In the genomic region with DNA sequence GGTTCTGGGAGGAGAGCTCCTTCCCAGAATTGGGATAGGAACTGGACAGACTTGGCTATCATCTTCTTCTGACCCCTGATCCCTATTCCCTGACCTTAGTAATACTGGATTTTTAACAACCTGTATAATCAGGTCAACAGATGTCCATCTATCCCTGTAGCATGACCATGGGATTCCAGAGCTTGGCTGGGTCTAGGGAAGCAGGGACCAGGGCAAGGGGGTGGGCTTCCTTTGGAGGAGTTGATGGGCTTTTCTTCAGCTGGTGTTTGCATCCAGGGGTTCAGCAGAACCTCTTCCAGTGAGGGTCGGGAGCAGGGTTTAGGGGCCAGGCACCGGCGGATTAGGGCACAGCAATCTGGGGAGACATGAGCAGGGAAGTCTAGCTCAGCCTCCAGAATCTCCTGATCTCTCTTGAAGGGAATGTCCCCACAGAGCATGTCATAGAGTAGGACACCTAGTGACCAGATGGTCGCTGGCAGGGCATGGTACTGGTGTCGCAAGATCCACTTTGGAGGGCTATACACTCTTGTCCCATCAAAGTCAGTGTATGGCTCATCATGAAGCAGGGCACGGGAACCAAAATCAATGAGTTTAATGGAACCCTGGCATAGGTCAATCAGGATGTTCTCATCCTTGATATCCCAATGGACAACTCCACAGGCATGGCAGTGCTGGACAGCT, we compare ENCODE assay signal across 10 mouse cellular contexts. TPM values are rescaled to one million over a fixed set of nuclear protein-coding genes. Genes with fewer than 3 reads are reported as not detected.
A peak's percentile ranks its signal among the peaks of the same experiment; 100 is the strongest.
DNase-seq lines count a peak whose midpoint lies in the region; ATAC-seq and TF ChIP-seq lines count a peak whose summit lies in the region.
"Not testable (repeated sequence)": the region's sequence is repeated elsewhere in the genome, so short reads cannot be mapped to it uniquely, and the experiment has no call there.
"Had no signal": no experiment of that assay in that cellular context is flagged by ENCODE, and none has a peak within 500 bp of the region (broad histone marks: within the 10 kb centered on the region; RNA-seq: fewer than 3 reads in every experiment).

No protein-coding gene starts in this region.

- WGBS in embryonic facial prominence, embryonic 12.5 days = no CpG with 5 or more reads among the region's 6 CpGs
- no CpG with 5 or more reads among the region's 6 CpGs for WGBS in forebrain, embryonic 15.5 days
- WGBS in heart, postnatal 0 days = no CpG with 5 or more reads among the region's 6 CpGs
- no CpG with 5 or more reads among the region's 6 CpGs for WGBS in intestine, embryonic 15.5 days
- no CpG with 5 or more reads among the region's 6 CpGs for WGBS in limb, embryonic 15.5 days
- no CpG with 5 or more reads among the region's 6 CpGs for WGBS in lung, embryonic 16.5 days
- no CpG with 5 or more reads among the region's 6 CpGs for WGBS in midbrain, embryonic 16.5 days
- no CpG with 5 or more reads among the region's 6 CpGs for WGBS in stomach, embryonic 15.5 days

- not testable (repeated sequence) for H3K27me3 ChIP-seq in embryonic facial prominence, embryonic 12.5 days; forebrain, embryonic 15.5 days; heart, postnatal 0 days (ENCODE audit: control insufficient read depth, insufficient read depth, low read length); intestine, embryonic 15.5 days (replicated peaks); limb, embryonic 15.5 days; lung, embryonic 16.5 days (ENCODE audit: control insufficient read depth, insufficient read depth, low read depth, low read length); midbrain, embryonic 16.5 days (ENCODE audit: control insufficient read depth, insufficient read depth, low read depth, low read length); stomach, embryonic 15.5 days (replicated peaks)

- not testable (repeated sequence) for DNase-seq in heart, postnatal 0 days (ENCODE audit: low spot score)

- not testable (repeated sequence) for TF ChIP-seq EP300 in heart, postnatal 0 days (IDR thresholded peaks at IDR 0.05; ENCODE audit: low read depth)

- ATAC-seq in embryonic facial prominence, embryonic 12.5 days (ENCODE audit: insufficient number of reproducible peaks, insufficient read depth, low FRiP score, low TSS enrichment) = peak; percentile 65
- ATAC-seq in forebrain, embryonic 15.5 days (replicated peaks) = peak; percentile 52
- 0 out of 2 replicates have a peak, but pooled peaks have one; percentile 5 for ATAC-seq in heart, postnatal 0 days (ENCODE audit: insufficient read depth, low read depth)
- ATAC-seq in intestine, embryonic 15.5 days = peak; percentile 41
- peak; percentile 61; the same call in 1 of the 2 replicates for ATAC-seq in limb, embryonic 15.5 days (ENCODE audit: insufficient number of reproducible peaks, low FRiP score, low TSS enrichment, low read depth)
- peak; percentile 41 for ATAC-seq in lung, embryonic 16.5 days (ENCODE audit: low read depth)
- ATAC-seq in midbrain, embryonic 16.5 days = peak; percentile 40
- peak; percentile 59 for ATAC-seq in stomach, embryonic 15.5 days (ENCODE audit: insufficient read depth, low FRiP score, low read depth)

- H3K4me3 ChIP-seq in embryonic facial prominence, embryonic 12.5 days; forebrain, embryonic 15.5 days; heart, postnatal 0 days (ENCODE audit: low read depth, low read length); intestine, embryonic 15.5 days (replicated peaks); limb, embryonic 15.5 days; lung, embryonic 16.5 days (ENCODE audit: low read length); midbrain, embryonic 16.5 days (ENCODE audit: low read depth, low read length); stomach, embryonic 15.5 days (replicated peaks): not testable (repeated sequence)

- not testable (repeated sequence) for H3K9me3 ChIP-seq in embryonic facial prominence, embryonic 12.5 days; forebrain, embryonic 15.5 days; heart, postnatal 0 days (replicated peaks; ENCODE audit: control insufficient read depth, low read length); intestine, embryonic 15.5 days; limb, embryonic 15.5 days; lung, embryonic 16.5 days (ENCODE audit: control insufficient read depth, low read length); midbrain, embryonic 16.5 days (replicated peaks; ENCODE audit: control insufficient read depth, low read length, poor library complexity, severe bottlenecking); stomach, embryonic 15.5 days

- TF ChIP-seq CTCF in heart, postnatal 0 days (IDR thresholded peaks at IDR 0.05; ENCODE audit: low read depth) = not testable (repeated sequence)

- not testable (repeated sequence) for H3K4me2 ChIP-seq in embryonic facial prominence, embryonic 12.5 days (replicated peaks); forebrain, embryonic 15.5 days (replicated peaks); heart, postnatal 0 days (ENCODE audit: low read depth, low read length); intestine, embryonic 15.5 days (replicated peaks); limb, embryonic 15.5 days; lung, embryonic 16.5 days (ENCODE audit: low read depth, low read length); midbrain, embryonic 16.5 days (ENCODE audit: low read length); stomach, embryonic 15.5 days

- not testable (repeated sequence) for H3K9ac ChIP-seq in embryonic facial prominence, embryonic 12.5 days; forebrain, embryonic 15.5 days (replicated peaks); heart, postnatal 0 days (replicated peaks; ENCODE audit: low read depth, low read length); intestine, embryonic 15.5 days; limb, embryonic 15.5 days; lung, embryonic 16.5 days (ENCODE audit: low read length); midbrain, embryonic 16.5 days (ENCODE audit: low read depth, low read length); stomach, embryonic 15.5 days

- H3K27ac ChIP-seq in embryonic facial prominence, embryonic 12.5 days; forebrain, embryonic 15.5 days (replicated peaks); heart, postnatal 0 days (ENCODE audit: low read depth); intestine, embryonic 15.5 days; limb, embryonic 15.5 days; lung, embryonic 16.5 days (ENCODE audit: low read length); midbrain, embryonic 16.5 days (ENCODE audit: low read length); stomach, embryonic 15.5 days: not testable (repeated sequence)

- H3K36me3 ChIP-seq in embryonic facial prominence, embryonic 12.5 days; forebrain, embryonic 15.5 days; heart, postnatal 0 days (replicated peaks; ENCODE audit: control insufficient read depth, insufficient read depth, low read length); intestine, embryonic 15.5 days; limb, embryonic 15.5 days; lung, embryonic 16.5 days (ENCODE audit: control insufficient read depth, insufficient read depth, low read length); midbrain, embryonic 16.5 days (ENCODE audit: control insufficient read depth, insufficient read depth, low read length); stomach, embryonic 15.5 days: not testable (repeated sequence)

- not testable (repeated sequence) for H3K4me1 ChIP-seq in embryonic facial prominence, embryonic 12.5 days; forebrain, embryonic 15.5 days; heart, postnatal 0 days (ENCODE audit: control insufficient read depth, insufficient read depth); intestine, embryonic 15.5 days (replicated peaks); limb, embryonic 15.5 days; lung, embryonic 16.5 days (replicated peaks; ENCODE audit: control insufficient read depth, insufficient read depth, low read length); midbrain, embryonic 16.5 days (ENCODE audit: control insufficient read depth, insufficient read depth, low read length); stomach, embryonic 15.5 days

RNA-seq across cellular contexts. Expression of a gene that starts 58.1 kb away (rescaled TPM):
- 0.08 and 0.09 TPM in 2 replicates for polyA plus RNA-seq in embryonic facial prominence, embryonic 12.5 days (2016; fragmentation: Nextera tagmentation; extraction: Ambion mirVana)
- polyA plus RNA-seq in forebrain, embryonic 15.5 days (2015; fragmentation: Nextera tagmentation; extraction: Ambion mirVana) = 0.19 TPM in 1 of 2 replicates, not detected in the other
- 0.34 and 0.58 TPM in 2 replicates for total RNA-seq in heart, postnatal 0 days (2014; rRNA removed; ENCODE audit: low replicate concordance)
- 0.04 TPM in 1 of 2 replicates, not detected in the other for polyA plus RNA-seq in heart, postnatal 0 days (2015; fragmentation: Nextera tagmentation; extraction: Ambion mirVana)
- 0.59 and 0.72 TPM in 2 replicates for polyA plus RNA-seq in intestine, embryonic 15.5 days (2015; fragmentation: Nextera tagmentation; extraction: Ambion mirVana)
- 0.06 TPM in 1 of 2 replicates, not detected in the other for polyA plus RNA-seq in limb, embryonic 15.5 days (2015; fragmentation: Nextera tagmentation; extraction: Ambion mirVana)
- polyA plus RNA-seq in lung, embryonic 16.5 days (2015; fragmentation: Nextera tagmentation; extraction: Ambion mirVana) = 0.15 TPM in 1 of 2 replicates, not detected in the other
- polyA plus RNA-seq in midbrain, embryonic 16.5 days (2015; fragmentation: Nextera tagmentation; extraction: Ambion mirVana) = 0.24 TPM in 1 of 2 replicates, not detected in the other
- 0.28 and 0.44 TPM in 2 replicates for polyA plus RNA-seq in stomach, embryonic 15.5 days (2015; fragmentation: Nextera tagmentation; extraction: Ambion mirVana)
- polyA plus RNA-seq: gonadal fat pad, adult 2 months; spleen, adult 2 months had no signal

Comparison
In these comparisons a context has a peak if more than half of its experiments do, and no peak if none do; other contexts are left out.
1. ATAC-seq: peak in every context shown above with its lines; median percentile 65 in embryonic facial prominence, embryonic 12.5 days; 61 in limb, embryonic 15.5 days; 59 in stomach, embryonic 15.5 days; 52 in forebrain, embryonic 15.5 days; 41 in intestine, embryonic 15.5 days; 41 in lung, embryonic 16.5 days; 40 in midbrain, embryonic 16.5 days; 5 in heart, postnatal 0 days.